Mouse (Mus musculus) CD4-positive, CD25-positive, alpha-beta regulatory T cell, adult 2 months (primary cell): Measurements from ENCODE around the gene Irak2.
"Not testable (repeated sequence)": the region's sequence is repeated elsewhere in the genome, so short reads cannot be mapped to it uniquely, and the experiment has no call there.

Source experiments
- DNase-seq: peaks from one replicate; pipeline ENCODE4 v3.0.0-alpha.2; 2012; ENCODE audit warnings: low read depth, low spot score

The Irak2 gene

DNA sequence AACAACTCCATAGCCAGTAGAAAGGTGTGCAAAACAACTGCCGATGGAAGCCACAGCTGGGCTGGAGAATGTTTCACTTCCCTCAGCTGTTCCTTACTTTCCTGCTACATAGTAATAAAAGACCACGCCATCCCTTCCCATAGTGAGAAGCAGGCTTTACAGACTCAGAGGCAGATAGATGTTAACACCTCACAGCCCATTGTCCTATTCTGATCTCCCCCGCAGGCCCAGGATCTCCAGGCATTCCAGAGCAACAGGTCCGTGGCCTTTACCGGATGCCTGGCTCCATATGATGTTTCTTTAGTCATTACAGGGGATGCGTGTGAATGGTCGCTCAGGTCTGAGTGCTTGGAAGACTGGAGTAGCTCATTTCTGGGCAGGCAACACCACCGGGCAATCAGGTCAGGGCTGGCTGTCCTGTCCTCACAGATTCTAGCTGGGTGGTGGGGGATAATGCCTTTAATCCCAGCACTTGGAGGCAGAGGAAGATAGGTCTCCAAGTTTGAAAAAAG is 29.4 kb downstream of the Irak2 start:
- DNase-seq: no peak

- peak; percentile 82 for DNase-seq
Observed at GRCm38 (mm10) chr6:113668287-113669154, 30.3 kb downstream of the Irak2 start.

- DNase-seq: peak; percentile 85
Observed at GRCm38 (mm10) chr6:113669821-113670220, 31.6 kb downstream of the Irak2 start.

- DNase-seq: not testable (repeated sequence)
Observed at GRCm38 (mm10) chr6:113672029-113672428, 33.8 kb downstream of the Irak2 start.

DNA sequence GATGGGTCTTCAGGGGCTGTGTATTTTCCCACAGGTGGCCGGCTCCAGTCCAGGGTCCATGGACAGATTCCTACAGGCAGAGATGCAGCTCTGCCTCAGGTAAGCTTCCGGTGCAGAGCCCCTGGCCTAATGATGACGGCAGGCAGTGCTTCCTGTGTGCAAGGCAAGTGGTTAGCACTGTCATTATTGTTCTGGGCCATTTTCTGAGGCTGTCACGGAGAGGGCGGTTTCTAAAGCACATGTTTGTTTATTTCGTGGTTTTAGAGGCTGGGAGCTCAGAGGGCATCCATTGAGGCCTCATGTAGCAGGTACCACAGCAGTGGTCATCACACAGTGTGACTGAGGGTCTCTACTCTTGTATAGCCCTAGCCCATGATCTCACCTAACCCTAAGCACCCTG is 34.7 kb downstream of the Irak2 start:
- no peak for DNase-seq

GRCm38 (mm10) chr6:113675234-113675633 is 37.0 kb downstream of the Irak2 start:
- DNase-seq: no peak

GRCm38 (mm10) chr6:113675991-113676390 is 37.7 kb downstream of the Irak2 start:
- DNase-seq: no peak

DNA sequence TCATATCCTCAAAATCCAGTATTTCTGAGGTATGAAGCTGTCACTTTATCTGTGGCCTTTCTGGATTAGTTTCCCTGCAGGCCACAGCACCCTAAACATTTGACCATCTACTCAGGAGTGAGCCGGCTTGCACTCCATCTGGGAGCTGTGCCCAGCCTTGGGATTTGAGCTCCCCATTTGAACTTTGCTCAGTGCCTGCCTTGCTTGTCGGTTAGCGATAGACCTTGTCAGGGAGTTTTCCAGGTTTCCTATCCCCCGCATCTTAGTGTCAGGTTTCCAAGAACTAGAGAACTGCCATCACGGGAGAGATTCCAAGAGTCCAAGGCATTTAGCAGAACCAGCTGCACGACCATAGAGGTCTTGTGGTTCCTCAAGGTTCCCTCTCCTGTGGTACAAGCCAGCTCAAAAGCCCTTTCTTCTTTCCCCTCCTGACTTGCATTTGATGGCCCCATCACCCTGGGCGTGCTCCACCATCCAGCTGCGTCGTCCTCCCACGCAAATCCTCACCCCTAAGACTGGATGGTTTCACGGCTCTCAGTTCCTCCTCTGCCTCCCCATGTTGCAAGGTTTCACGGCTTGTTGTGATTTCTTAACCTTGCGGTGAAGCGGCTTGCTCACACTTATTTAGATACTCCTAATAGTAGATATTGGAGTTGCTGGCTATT is 38.9 kb downstream of the Irak2 start:
- no peak for DNase-seq

DNA sequence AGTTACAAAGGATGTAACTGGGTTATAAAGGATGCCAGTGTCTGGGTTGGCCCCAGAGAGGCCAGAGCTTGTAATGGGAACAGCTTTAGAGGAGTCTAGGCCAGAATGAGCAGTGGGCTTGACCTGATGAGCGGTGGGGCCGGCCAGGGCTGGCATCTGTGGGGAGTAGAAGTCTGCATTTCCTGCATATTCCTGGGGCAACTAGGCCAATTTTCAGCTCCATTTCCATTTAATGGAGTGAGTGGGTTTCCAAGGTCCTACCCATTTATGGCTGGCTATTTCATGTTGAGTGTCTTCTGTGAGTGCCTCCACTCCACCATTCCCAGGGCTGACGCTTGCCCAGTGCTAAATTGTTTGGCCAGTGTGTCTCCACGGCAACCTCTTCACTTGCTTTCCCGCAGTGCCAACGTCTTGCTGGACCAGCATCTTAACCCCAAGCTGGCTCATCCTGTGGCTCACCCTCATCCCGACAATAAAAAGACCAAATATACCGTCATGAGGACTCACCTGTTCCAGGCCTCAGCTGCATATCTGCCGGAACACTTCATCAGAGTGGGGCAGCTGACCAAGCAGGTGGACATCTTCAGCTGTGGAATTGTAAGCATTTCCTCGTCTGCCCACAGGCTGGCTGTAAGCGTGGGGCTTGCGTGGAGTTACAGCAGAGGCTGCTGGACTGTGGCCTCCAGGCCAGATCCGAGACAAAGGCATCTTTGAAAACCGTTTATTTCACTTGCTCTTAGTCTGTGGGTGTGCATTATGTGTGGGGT is 40.2 kb downstream of the Irak2 start:
- no peak for DNase-seq

GRCm38 (mm10) chr6:113679993-113680566 is 41.8 kb downstream of the Irak2 start:
- DNase-seq: no peak

DNA sequence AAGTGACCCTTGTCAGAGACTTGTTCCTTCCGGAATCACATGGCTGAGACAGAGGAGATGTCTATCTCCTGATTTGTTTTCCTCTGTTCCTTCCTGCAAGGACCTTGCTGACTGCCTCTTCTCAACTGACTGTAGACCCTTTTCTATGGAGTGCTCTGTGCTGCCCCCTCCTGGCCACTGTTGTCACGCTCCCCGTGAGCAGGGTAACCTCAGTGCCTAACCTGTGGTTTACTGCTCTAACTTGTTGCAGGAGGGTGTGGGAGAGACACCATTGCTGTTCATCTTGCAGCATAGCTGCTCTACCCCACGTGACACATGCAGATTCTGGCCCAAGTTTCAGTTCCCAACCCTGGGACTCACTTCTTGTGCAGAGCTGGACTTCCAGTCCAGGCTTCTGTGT is 43.0 kb downstream of the Irak2 start:
- peak; percentile 91 for DNase-seq

DNA sequence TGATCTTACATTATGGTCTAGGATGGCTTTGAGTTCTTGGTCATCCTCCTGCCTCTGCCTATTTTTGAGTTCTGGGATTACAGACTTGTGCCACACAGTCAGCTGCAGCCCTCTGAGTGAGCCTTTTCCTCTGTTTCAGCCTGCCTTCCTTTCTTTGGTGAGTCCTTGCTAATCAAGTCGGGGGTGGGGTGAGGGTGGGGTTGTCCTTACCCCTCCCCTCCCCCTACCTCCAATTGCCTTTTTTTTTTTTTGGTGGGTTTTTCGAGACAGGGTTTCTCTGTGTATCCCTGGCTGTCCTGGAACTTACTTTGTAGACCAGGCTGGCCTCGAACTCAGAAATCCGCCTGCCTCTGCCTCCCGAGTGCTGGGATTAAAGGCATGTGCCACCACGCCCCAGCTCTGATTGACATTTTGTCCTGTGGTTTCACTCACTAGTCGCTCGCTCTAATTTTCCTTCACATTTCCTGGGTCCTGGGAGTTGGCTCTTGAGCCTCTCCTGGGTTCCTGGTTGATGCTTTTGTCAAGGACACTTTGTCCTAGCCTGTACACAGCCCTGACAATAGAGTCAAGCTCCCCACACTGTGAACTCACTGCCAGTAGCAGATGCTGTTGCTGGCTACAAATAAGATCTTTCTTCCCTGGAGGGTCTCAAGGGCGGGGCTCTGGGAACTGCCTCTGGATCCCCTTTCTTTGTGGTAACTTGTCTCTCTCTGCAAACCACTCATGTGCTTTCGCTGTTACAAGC is 45.0 kb downstream of the Irak2 start:
- DNase-seq: no peak

GRCm38 (mm10) chr6:113686551-113687125 is 48.4 kb downstream of the Irak2 start:
- DNase-seq: no peak

DNA sequence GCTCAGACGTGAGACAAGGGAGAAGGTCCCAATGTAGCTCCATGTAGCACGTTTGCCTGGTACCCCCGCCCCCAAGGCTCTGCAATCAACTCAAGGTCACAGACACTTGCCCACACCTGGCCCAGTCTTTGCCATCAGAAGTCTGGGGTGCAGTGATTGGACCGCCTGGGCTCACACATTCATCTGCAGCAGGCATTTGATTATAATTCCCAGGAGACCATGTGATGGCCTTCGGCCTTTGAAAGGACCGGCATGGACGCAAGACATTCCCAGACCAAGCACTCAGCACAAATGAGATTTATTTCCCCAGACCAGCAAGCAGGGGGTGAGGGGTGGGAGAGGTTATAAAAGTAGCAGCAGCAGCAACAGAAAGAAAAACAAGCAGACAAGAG is 51.7 kb downstream of the Irak2 start:
- DNase-seq: no peak

DNA sequence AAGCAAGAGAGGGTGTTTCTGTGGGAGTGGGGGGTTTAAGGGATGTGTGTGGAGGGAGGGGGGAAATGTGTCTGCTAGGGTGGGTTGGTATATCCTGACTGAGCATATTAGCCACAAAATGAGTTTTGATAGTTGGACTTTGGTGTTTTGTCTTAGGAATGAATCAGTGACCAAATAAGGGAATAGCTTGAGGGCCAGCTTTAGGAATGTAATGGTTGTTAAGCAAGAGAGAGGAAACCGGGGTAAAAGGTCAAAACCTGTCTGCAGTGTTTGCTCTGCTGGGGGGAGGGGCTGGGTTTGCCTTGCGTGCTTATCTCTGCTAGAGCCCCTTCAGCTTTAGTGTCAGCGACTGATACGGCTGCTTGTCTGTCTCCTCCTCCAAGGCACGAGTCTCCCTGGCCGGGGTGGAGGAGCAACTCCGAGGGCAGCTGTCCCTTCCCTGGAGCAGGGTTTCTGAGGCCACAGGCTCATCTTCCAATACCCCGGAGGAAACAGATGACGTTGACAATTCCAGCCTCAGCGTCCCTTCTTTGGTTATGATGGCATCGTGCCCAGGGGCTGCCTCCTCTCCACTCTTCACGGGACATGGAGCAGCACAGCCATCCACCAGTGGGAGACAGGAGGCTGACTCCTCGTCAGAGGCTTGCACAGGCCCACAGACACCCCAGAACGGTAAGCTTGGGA is 52.3 kb downstream of the Irak2 start:
- peak; percentile 66 for DNase-seq

- no peak for DNase-seq
Observed at GRCm38 (mm10) chr6:113691084-113691462, 52.8 kb downstream of the Irak2 start.

DNA sequence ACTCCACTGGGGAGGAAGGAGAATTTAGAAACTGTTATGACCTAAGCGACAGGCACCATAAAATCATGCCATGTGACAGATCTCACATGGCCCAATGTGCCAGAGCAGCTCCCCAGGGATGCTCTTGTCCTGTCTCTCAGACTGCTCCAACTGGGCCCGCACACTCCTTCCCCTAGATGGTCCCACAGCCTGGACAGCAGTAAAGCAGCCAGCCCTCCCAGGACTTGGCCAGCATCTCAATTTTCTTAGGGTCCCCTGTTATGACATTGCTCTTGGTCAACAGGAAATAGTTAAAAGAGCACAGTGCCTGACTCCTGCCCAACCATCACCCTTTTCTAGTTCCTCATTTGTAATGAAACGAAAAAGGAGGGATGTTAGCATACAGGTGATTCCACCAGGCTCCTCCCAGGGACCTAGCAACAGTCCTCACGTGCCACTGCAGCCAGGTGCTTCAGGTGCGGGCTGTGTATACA is 54.4 kb downstream of the Irak2 start:
- DNase-seq: no peak

DNA sequence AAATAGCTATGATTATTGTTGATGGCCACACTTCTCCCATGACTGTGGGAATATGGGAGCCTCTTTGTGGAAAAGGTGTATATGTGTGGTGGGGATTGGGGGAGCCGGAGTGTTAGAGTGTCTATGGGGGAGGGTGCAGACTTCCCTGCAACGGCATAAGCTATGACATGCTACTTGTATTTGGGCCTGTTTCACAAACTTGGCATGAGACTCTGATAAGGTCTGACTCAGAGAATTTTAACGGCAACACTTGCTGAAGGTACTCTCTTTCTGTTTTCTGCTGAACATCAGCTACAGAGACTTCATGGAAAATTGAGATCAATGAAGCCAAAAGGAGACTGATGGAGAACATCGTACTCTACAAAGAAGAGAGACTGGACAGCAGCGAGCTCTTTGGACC is 55.1 kb downstream of the Irak2 start:
- DNase-seq: no peak

DNA sequence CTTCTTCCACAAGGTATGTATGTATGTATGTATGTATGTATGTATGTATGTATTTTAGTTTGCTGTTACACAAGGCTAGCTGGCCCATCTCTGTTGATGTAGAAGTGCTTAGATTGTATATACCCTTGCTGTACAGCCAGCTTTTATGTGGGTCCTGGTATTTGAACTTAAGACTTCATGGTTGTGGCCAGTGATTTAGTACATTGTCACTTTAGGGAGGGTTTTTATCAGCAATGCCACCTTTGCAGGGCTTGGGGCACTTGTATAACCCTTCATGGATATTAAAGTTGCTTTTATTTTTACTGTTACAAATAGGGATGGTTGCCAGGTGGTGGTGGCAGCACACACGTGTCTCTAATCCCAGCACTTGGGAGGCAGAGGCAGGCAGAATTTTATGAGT is 56.9 kb downstream of the Irak2 start:
- no peak for DNase-seq

- DNase-seq: no peak
Observed at GRCm38 (mm10) chr6:113695766-113696355, 57.6 kb downstream of the Irak2 start.
